Mouse (Mus musculus) neural tube, embryonic 15.5 days (tissue): ENCODE measurements around the gene Cntnap5a. TPM values are rescaled to one million over a fixed set of nuclear protein-coding genes. Genes with fewer than 3 reads are reported as not detected.

Experiments used
- microRNA-seq: library from miRNA; unstranded; fragments of <30 nt; microRNA quantifications from one replicate; pipeline ENCODE4, GENCODE M21; 2017
- polyA plus RNA-seq: library from polyadenylated mRNA; unstranded; fragments of >200 nt; fragmentation: Nextera tagmentation; extraction: Ambion mirVana; gene quantifications from 2 replicates; pipeline ENCODE4 v1.2.1, GENCODE M21; 2015

Cntnap5a gene
- polyA plus RNA-seq, 1 experiment from 2014 or later, result 3.1 TPM

Small RNA genes lying within 50 kb of the gene (microRNA-seq; reads per million reads assigned to microRNA genes)
- gene Gm23393, result not detected
